Mouse (Mus musculus) small intestine, adult 2 months (tissue): ENCODE data around the gene Ppp1r21.

Source experiments
- CTCF ChIP-seq: fragments of 200-500 bp; IDR thresholded peaks from 2 replicates; pipeline ENCODE4 v1.5.1; 2012; ENCODE audit warnings: low read depth, mild to moderate bottlenecking, control low read depth, inconsistent platforms, low read length, moderate library complexity, mixed read lengths; ENCODE audit not compliant: insufficient replicate concordance, insufficient read length; ENCODE audit errors: extremely low read depth
- POLR2A ChIP-seq: fragments of 200-500 bp; IDR thresholded peaks from 2 replicates; pipeline ENCODE4 v1.6.1; 2012; ENCODE audit warnings: low read depth, mild to moderate bottlenecking, control low read depth, inconsistent platforms, low read length, moderate library complexity

- no peak for TF ChIP-seq POLR2A
- TF ChIP-seq CTCF, result no peak
These were observed 53.5 kb downstream of the Ppp1r21 start for GRCm38 (mm10) chr17:88583411-88583810.
